Mouse (Mus musculus) lung, postnatal 10 days (tissue): ENCODE measurements around the gene Greb1.

Source experiments
- DNase-seq: peaks from one replicate; pipeline ENCODE4 v3.0.0; 2021

Gene Greb1

GRCm38 (mm10) chr12:16800259-16800958, at the start of gene Greb1:
Greb1 (minus strand) TSS chr12:16800886.
- peak; percentile 30 for DNase-seq

- no peak for DNase-seq
Measured at GRCm38 (mm10) chr12:16849821-16850220, 49.1 kb upstream of the Greb1 start.

- DNase-seq = no peak
Measured at GRCm38 (mm10) chr12:16848501-16848900, 47.8 kb upstream of the Greb1 start.

- DNase-seq = peak; percentile 67
Measured at GRCm38 (mm10) chr12:16847204-16847792, 46.6 kb upstream of the Greb1 start.

- DNase-seq = peak; percentile 66
Measured at GRCm38 (mm10) chr12:16844623-16845592, 44.2 kb upstream of the Greb1 start.

GRCm38 (mm10) chr12:16840842-16841782, 40.4 kb upstream of the Greb1 start:
- peak; percentile 40 for DNase-seq

GRCm38 (mm10) chr12:16837766-16838165, 37.1 kb upstream of the Greb1 start:
- DNase-seq = no peak

GRCm38 (mm10) chr12:16836188-16836587, 35.5 kb upstream of the Greb1 start:
- peak; percentile 84 for DNase-seq

- DNase-seq = no peak
Measured at GRCm38 (mm10) chr12:16834701-16835100, 34.0 kb upstream of the Greb1 start.

- DNase-seq = no peak
Measured at GRCm38 (mm10) chr12:16831071-16831470, 30.4 kb upstream of the Greb1 start.

- no peak for DNase-seq
Measured at GRCm38 (mm10) chr12:16829785-16830184, 29.1 kb upstream of the Greb1 start.

GRCm38 (mm10) chr12:16828505-16828904, 27.8 kb upstream of the Greb1 start:
- DNase-seq = peak; percentile 77

- no peak for DNase-seq
Measured at GRCm38 (mm10) chr12:16823701-16824100, 23.0 kb upstream of the Greb1 start.

GRCm38 (mm10) chr12:16822181-16822734, 21.6 kb upstream of the Greb1 start:
- DNase-seq = no peak

GRCm38 (mm10) chr12:16820761-16821160, 20.1 kb upstream of the Greb1 start:
- no peak for DNase-seq

- DNase-seq = no peak
Measured at GRCm38 (mm10) chr12:16818513-16818912, 17.8 kb upstream of the Greb1 start.

GRCm38 (mm10) chr12:16817147-16817546, 16.5 kb upstream of the Greb1 start:
- no peak for DNase-seq

GRCm38 (mm10) chr12:16811477-16811876, 10.8 kb upstream of the Greb1 start:
- no peak for DNase-seq

GRCm38 (mm10) chr12:16810525-16811431, 10.1 kb upstream of the Greb1 start, which contains the start of gene E2f6:
E2f6 (plus strand) TSS chr12:16810963.
- DNase-seq = peak; percentile 85

- peak; percentile 72 for DNase-seq
Measured at GRCm38 (mm10) chr12:16808045-16808444, 7.4 kb upstream of the Greb1 start.

- peak; percentile 90 for DNase-seq
Measured at GRCm38 (mm10) chr12:16805511-16805910, 4.8 kb upstream of the Greb1 start.
